8 mouse cellular contexts compared by ENCODE assay signal in the genomic region with DNA sequence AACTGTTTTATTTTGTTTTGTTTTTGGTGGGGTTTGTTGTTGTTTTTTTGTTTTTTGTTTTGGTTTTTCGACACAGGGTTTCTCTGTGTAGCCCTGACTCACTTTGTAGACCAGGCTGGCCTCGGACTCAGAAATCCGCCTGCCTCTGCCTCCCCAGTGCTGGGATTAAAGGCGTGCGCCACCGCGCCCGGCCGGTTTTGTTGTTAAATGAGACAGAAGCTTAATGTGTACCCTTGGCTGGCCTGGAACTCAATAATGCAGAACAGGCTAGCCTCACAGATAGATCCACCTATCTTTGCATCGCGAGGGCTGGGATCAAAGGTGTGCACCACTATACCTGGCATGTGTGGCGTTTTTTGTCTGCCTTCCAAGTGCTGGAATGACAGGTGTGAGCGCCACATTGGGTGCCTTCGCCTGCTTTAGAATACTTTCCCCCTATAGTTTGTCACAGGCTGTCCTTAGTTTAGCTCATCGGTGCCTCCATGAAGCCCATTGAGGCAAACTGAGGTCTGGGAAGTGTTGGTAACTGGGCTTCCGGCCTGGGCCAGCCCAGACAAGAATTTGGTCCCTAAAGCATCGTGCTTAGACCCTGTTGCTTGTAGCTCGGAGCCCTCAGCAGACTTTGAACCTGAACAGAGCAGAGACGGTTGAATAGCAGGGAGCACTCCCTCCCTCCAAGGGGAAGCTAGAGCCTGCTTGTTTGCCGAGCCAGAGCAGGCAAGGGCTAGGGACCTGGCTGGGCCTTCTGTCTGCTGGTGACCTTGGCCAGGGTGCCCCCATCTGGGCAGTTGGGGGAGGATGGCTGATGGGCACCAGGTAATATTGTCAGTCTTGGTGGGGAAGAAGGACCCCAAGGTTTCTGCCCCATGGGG. TPM values are rescaled to one million over a fixed set of nuclear protein-coding genes. Genes with fewer than 3 reads are reported as not detected.
DNase-seq lines count a peak whose midpoint lies in the region; ATAC-seq and TF ChIP-seq lines count a peak whose summit lies in the region.

No protein-coding gene starts in this region.

- no peak for TF ChIP-seq EP300 in MEL (IDR thresholded peaks at IDR 0.05; ENCODE audit: low read depth in 1 of 2, low read length in 2 of 2)

- DNase-seq in adrenal gland, postnatal 14 days, result peak; percentile 30
- no peak for DNase-seq in adrenal gland, postnatal 36 days
- no peak for DNase-seq in MEL (ENCODE audit: low read depth, low spot score)
- no peak for DNase-seq in liver, embryonic 11.5 days (ENCODE audit: low spot score)
- peak; percentile 66 for DNase-seq in yolk sac, embryonic 10.5 days (ENCODE audit: low spot score)
- no peak for DNase-seq in ovary, postnatal 10 days (ENCODE audit: low spot score)
- no peak for DNase-seq in gastrocnemius, postnatal 36 days

- no peaks in the 10 kb centered on the region for H3K27me3 ChIP-seq in MEL (ENCODE audit: control insufficient read depth in 1 of 2, insufficient read depth in 2 of 2, low read length in 2 of 2)
- peaks cover 11% of the 10 kb centered on the region for H3K27me3 ChIP-seq in hindbrain, embryonic 12.5 days
- peaks cover 8% of the 10 kb centered on the region; the same call in 1 of the 2 replicates for H3K27me3 ChIP-seq in liver, embryonic 11.5 days (replicated peaks; ENCODE audit: control insufficient read depth, insufficient read depth, low read length)

- no peak for TF ChIP-seq POLR2A in MEL (IDR thresholded peaks at IDR 0.05; ENCODE audit: control insufficient read depth in 1 of 2, insufficient read depth in 1 of 2, low read depth in 1 of 2, low read length in 2 of 2, poor library complexity in 1 of 2)

- TF ChIP-seq CTCF in MEL (IDR thresholded peaks at IDR 0.05 in 2 of 3, conservative IDR thresholded peaks at IDR 0.05 in 1 of 3; ENCODE audit: control insufficient read depth in 1 of 3, insufficient read depth in 1 of 3, low read depth in 2 of 3, low read length in 3 of 3, poor library complexity in 1 of 3, severe bottlenecking in 1 of 3), result peak in 1 of 3 experiments; percentile 14; a peak in 1 of 6 replicates

- ATAC-seq in hindbrain, embryonic 12.5 days (ENCODE audit: low FRiP score), result no peak
- ATAC-seq in liver, embryonic 11.5 days (replicated peaks; ENCODE audit: low FRiP score), result no peak

- H3K9ac ChIP-seq in MEL (ENCODE audit: control insufficient read depth, low read depth, low read length, poor library complexity, severe bottlenecking), result peak overlapping the region; percentile 76
- H3K9ac ChIP-seq in hindbrain, embryonic 12.5 days, result peak overlapping the region; percentile 85
- H3K9ac ChIP-seq in liver, embryonic 11.5 days (ENCODE audit: low read depth, low read length), result peak overlapping the region; percentile 73

- TF ChIP-seq RAD21 in MEL (IDR thresholded peaks at IDR 0.05; ENCODE audit: low read depth, low read length), result no peak; the same call in 1 of the 2 replicates

- peaks cover 3% of the 10 kb centered on the region for H3K79me2 ChIP-seq in MEL (ENCODE audit: control insufficient read depth, insufficient read depth, low read length, poor library complexity)

- WGBS in hindbrain, embryonic 12.5 days, result 43% methylated on average over 20 of the region's 20 CpGs
- WGBS in liver, embryonic 11.5 days, result 38% methylated on average over 20 of the region's 20 CpGs

- peak overlapping the region; percentile 61 to 74 for H3K4me3 ChIP-seq in MEL (ENCODE audit: control insufficient read depth in 1 of 2, insufficient read depth in 1 of 2, low read depth in 2 of 2, low read length in 2 of 2)
- H3K4me3 ChIP-seq in hindbrain, embryonic 12.5 days, result peak overlapping the region; percentile 80
- H3K4me3 ChIP-seq in liver, embryonic 11.5 days (ENCODE audit: low read depth, low read length), result peak overlapping the region; percentile 86

- intact Hi-C loops in gastrocnemius, postnatal 36 days (cut with DNase I), result loop anchor here (10.0 kb wide), 1 partner anchor 55 kb away; no protein-coding TSS in a partner anchor

- H3K27ac ChIP-seq in MEL (ENCODE audit: control insufficient read depth, low read depth, low read length), result no peak overlapping the region
- peak overlapping the region; percentile 25; the same call in 1 of the 2 replicates for H3K27ac ChIP-seq in hindbrain, embryonic 12.5 days
- no peak overlapping the region for H3K27ac ChIP-seq in liver, embryonic 11.5 days (ENCODE audit: low read depth, low read length)

- H3K4me2 ChIP-seq in hindbrain, embryonic 12.5 days (replicated peaks), result peak overlapping the region; percentile 65
- peak overlapping the region; percentile 76 for H3K4me2 ChIP-seq in liver, embryonic 11.5 days

- peaks cover 0 to 4% of the 10 kb centered on the region in 2 experiments; a peak in 2 of 4 replicates for H3K4me1 ChIP-seq in MEL (ENCODE audit: control insufficient read depth in 1 of 2, insufficient read depth in 2 of 2, low read length in 2 of 2)
- H3K4me1 ChIP-seq in hindbrain, embryonic 12.5 days, result peaks cover 43% of the 10 kb centered on the region
- peaks cover 15% of the 10 kb centered on the region for H3K4me1 ChIP-seq in liver, embryonic 11.5 days (replicated peaks; ENCODE audit: control insufficient read depth, insufficient read depth, low read length)

- H3K9me3 ChIP-seq in MEL (replicated peaks; ENCODE audit: insufficient read depth, low read length), result no peaks in the 10 kb centered on the region
- H3K9me3 ChIP-seq in hindbrain, embryonic 12.5 days (replicated peaks), result no peaks in the 10 kb centered on the region
- no peaks in the 10 kb centered on the region for H3K9me3 ChIP-seq in liver, embryonic 11.5 days (ENCODE audit: control insufficient read depth, low read length)

- peaks cover 0 to 2% of the 10 kb centered on the region in 2 experiments; a peak in 2 of 4 replicates for H3K36me3 ChIP-seq in MEL (ENCODE audit: control insufficient read depth in 1 of 2, insufficient read depth in 2 of 2, low read length in 2 of 2)
- H3K36me3 ChIP-seq in hindbrain, embryonic 12.5 days, result peaks cover 32% of the 10 kb centered on the region
- peaks cover 12% of the 10 kb centered on the region for H3K36me3 ChIP-seq in liver, embryonic 11.5 days (ENCODE audit: control insufficient read depth, insufficient read depth, low read length)

TF ChIP-seq in MEL, 35 proteins besides CTCF, POLR2A, EP300 and RAD21:
- TF ChIP-seq POLR2AphosphoS2 (IDR thresholded peaks at IDR 0.05; ENCODE audit: low read length) (no peak), CHD1 (IDR thresholded peaks at IDR 0.05; ENCODE audit: low read depth, low read length) (no peak), TAL1 (IDR thresholded peaks at IDR 0.05; ENCODE audit: low read length) (no peak), USF2 (IDR thresholded peaks at IDR 0.05; ENCODE audit: borderline replicate concordance in 1 of 2, insufficient read depth in 1 of 2, low read depth in 1 of 2, low read length in 2 of 2) (no peak), NELFE (IDR thresholded peaks at IDR 0.05; ENCODE audit: low read depth, low read length) (no peak), UBTF (IDR thresholded peaks at IDR 0.05; ENCODE audit: borderline replicate concordance, insufficient read depth, low read depth, low read length) (no peak), MXI1 (IDR thresholded peaks at IDR 0.05; ENCODE audit: low read depth, low read length) (no peak), POLR2AphosphoS5 (IDR thresholded peaks at IDR 0.05; ENCODE audit: borderline replicate concordance, low read depth, low read length) (no peak), JUND (IDR thresholded peaks at IDR 0.05; ENCODE audit: low read depth, low read length) (no peak), HCFC1 (IDR thresholded peaks at IDR 0.05; ENCODE audit: low read depth, low read length) (no peak), MYC (IDR thresholded peaks at IDR 0.05; ENCODE audit: low read depth, low read length) (no peak), KAT2A (conservative IDR thresholded peaks at IDR 0.05; ENCODE audit: low read depth, low read length) (no peak), ZNF384 (IDR thresholded peaks at IDR 0.05; ENCODE audit: low read depth, low read length) (no peak), NRF1 (IDR thresholded peaks at IDR 0.05; ENCODE audit: insufficient read depth, low read depth, low read length, poor library complexity, severe bottlenecking) (no peak), SMC3 (IDR thresholded peaks at IDR 0.05; ENCODE audit: low read depth, low read length) (no peak), USF1 (IDR thresholded peaks at IDR 0.05; ENCODE audit: low read depth, low read length) (no peak), GABPA (IDR thresholded peaks at IDR 0.05; ENCODE audit: low read depth, low read length) (no peak)

RNA-seq across cellular contexts. Expression of a gene that starts 0.9 kb away (rescaled TPM):
- 7.1 and 8.8 TPM in 2 replicates for total RNA-seq in adrenal gland, postnatal 14 days (2021)
- 1 to 10 TPM; 5.5 to 7.0 TPM for total RNA-seq in adrenal gland, postnatal 36 days (2021)
- 6.6 and 8.1 TPM in 2 replicates for total RNA-seq in MEL (2012; rRNA removed)
- polyA plus RNA-seq in MEL (2012; ENCODE audit: insufficient read depth in 1 of 2, insufficient read length in 2 of 2, low read depth in 1 of 2, low replicate concordance in 2 of 2, missing spikeins in 1 of 2), result 1 to 10 TPM in 1 of 2 experiments, not detected in 1; 8.8 TPM
- polyA plus RNA-seq in hindbrain, embryonic 12.5 days (2016; fragmentation: Nextera tagmentation; extraction: Ambion mirVana), result 48.1 and 50.5 TPM in 2 replicates
- polyA plus RNA-seq in liver, embryonic 11.5 days (2014; fragmentation: Nextera tagmentation; extraction: Ambion mirVana), result 12.1 and 13.7 TPM in 2 replicates
- 1 to 10 TPM; 4.5 to 6.0 TPM for total RNA-seq in gastrocnemius, postnatal 36 days (2021)

RNA-seq across cellular contexts. Expression of a gene that starts 12.3 kb away (rescaled TPM):
- total RNA-seq in adrenal gland, postnatal 14 days (2021), result 35.6 and 43.0 TPM in 2 replicates
- total RNA-seq in adrenal gland, postnatal 36 days (2021), result 10 to 100 TPM; 33.7 to 34.8 TPM
- total RNA-seq in MEL (2012; rRNA removed), result 14.0 and 18.1 TPM in 2 replicates
- polyA plus RNA-seq in MEL (2012; ENCODE audit: insufficient read depth in 1 of 2, insufficient read length in 2 of 2, low read depth in 1 of 2, low replicate concordance in 2 of 2, missing spikeins in 1 of 2), result 10 to 100 TPM in 1 of 2 experiments, not detected in 1; 43.2 TPM
- 11.4 and 12.1 TPM in 2 replicates for polyA plus RNA-seq in hindbrain, embryonic 12.5 days (2016; fragmentation: Nextera tagmentation; extraction: Ambion mirVana)
- polyA plus RNA-seq in liver, embryonic 11.5 days (2014; fragmentation: Nextera tagmentation; extraction: Ambion mirVana), result 14.7 and 15.7 TPM in 2 replicates
- 10 to 100 TPM; 13.5 TPM for total RNA-seq in gastrocnemius, postnatal 36 days (2021)

Comparison
In these comparisons a context has a peak if more than half of its experiments do, and no peak if none do; other contexts are left out.
1. DNase-seq: peak in adrenal gland, postnatal 14 days (single experiment) and yolk sac, embryonic 10.5 days (single experiment); none in adrenal gland, postnatal 36 days (0 of 2), MEL (single experiment), liver, embryonic 11.5 days (single experiment), ovary, postnatal 10 days (single experiment) and gastrocnemius, postnatal 36 days (0 of 2).
2. Peak in every context shown above with its lines, with median percentiles within 50 percentile points of each other: H3K4me3 ChIP-seq and H3K9ac ChIP-seq.